Mouse (Mus musculus): ENCODE results near the gene Cyp2a22.
"Not testable (repeated sequence)": the region's sequence is repeated elsewhere in the genome, so short reads cannot be mapped to it uniquely, and the experiment has no call there.

GRCm38 (mm10) chr7:26953306-26953705, 14.1 kb upstream of the Cyp2a22 start:
- not testable (repeated sequence) for TF ChIP-seq CTCF, POLR2A (IDR thresholded peaks at IDR 0.05; ENCODE audit: extremely low read depth, insufficient read depth, low read length)

Data from cortical plate, adult 2 months (tissue).